Mouse (Mus musculus): ENCODE data around the gene Atf7.
A peak's percentile ranks its signal among the peaks of the same experiment; 100 is the strongest.

The Atf7 gene

GRCm38 (mm10) chr15:102546677-102547427, 78.4 kb downstream of the Atf7 start:
- no peak for DNase-seq

GRCm38 (mm10) chr15:102546246-102546645, 79.0 kb downstream of the Atf7 start:
- no peak for DNase-seq

- no peak for DNase-seq
Observed at GRCm38 (mm10) chr15:102544801-102545200, 80.5 kb downstream of the Atf7 start.

GRCm38 (mm10) chr15:102533926-102534325, 91.3 kb downstream of the Atf7 start:
- no peak for DNase-seq

- no peak for DNase-seq
Observed at GRCm38 (mm10) chr15:102532106-102532900, 93.0 kb downstream of the Atf7 start.

- DNase-seq = no peak
Observed at GRCm38 (mm10) chr15:102531586-102531985, 93.7 kb downstream of the Atf7 start.

GRCm38 (mm10) chr15:102530566-102530965, 94.7 kb downstream of the Atf7 start:
- DNase-seq = no peak

- DNase-seq = no peak
Observed at GRCm38 (mm10) chr15:102528396-102528795, 96.9 kb downstream of the Atf7 start.

- peak in 1 of 2 experiments; percentile 31 for DNase-seq
Observed at GRCm38 (mm10) chr15:102527936-102528335, 97.3 kb downstream of the Atf7 start.

- DNase-seq = peak; percentile 24 to 39
Observed at GRCm38 (mm10) chr15:102526111-102527002, 98.9 kb downstream of the Atf7 start.

GRCm38 (mm10) chr15:102524892-102525485, 100.3 kb downstream of the Atf7 start, which contains the start of gene Npff:
Npff (minus strand) TSS chr15:102524942.
- peak; percentile 65 to 71 for DNase-seq

- DNase-seq = no peak
Observed at GRCm38 (mm10) chr15:102521480-102521879, 103.8 kb downstream of the Atf7 start.

- no peak for DNase-seq
Observed at GRCm38 (mm10) chr15:102520416-102520815, 104.8 kb downstream of the Atf7 start.

GRCm38 (mm10) chr15:102519211-102520141, 105.8 kb downstream of the Atf7 start:
- no peak for DNase-seq

GRCm38 (mm10) chr15:102518859-102519201, 106.4 kb downstream of the Atf7 start:
- no peak for DNase-seq

GRCm38 (mm10) chr15:102517976-102518858, 107.0 kb downstream of the Atf7 start, which contains the start of gene Tarbp2:
Tarbp2 (plus strand) TSS chr15:102518192.
- peak; percentile 99 to 100 for DNase-seq

- DNase-seq = no peak
Observed at GRCm38 (mm10) chr15:102517631-102517975, 107.7 kb downstream of the Atf7 start.

GRCm38 (mm10) chr15:102516728-102517404, 108.4 kb downstream of the Atf7 start, which contains the start of gene Map3k12:
Map3k12 (minus strand) TSS chr15:102517064.
- DNase-seq = peak; percentile 74 to 82

- no peak for DNase-seq
Observed at GRCm38 (mm10) chr15:102516293-102516692, 109.0 kb downstream of the Atf7 start.

GRCm38 (mm10) chr15:102515791-102516190, 109.5 kb downstream of the Atf7 start:
- DNase-seq = no peak
